Mouse (Mus musculus): Measurements from ENCODE around the gene Lix1l.

DNA sequence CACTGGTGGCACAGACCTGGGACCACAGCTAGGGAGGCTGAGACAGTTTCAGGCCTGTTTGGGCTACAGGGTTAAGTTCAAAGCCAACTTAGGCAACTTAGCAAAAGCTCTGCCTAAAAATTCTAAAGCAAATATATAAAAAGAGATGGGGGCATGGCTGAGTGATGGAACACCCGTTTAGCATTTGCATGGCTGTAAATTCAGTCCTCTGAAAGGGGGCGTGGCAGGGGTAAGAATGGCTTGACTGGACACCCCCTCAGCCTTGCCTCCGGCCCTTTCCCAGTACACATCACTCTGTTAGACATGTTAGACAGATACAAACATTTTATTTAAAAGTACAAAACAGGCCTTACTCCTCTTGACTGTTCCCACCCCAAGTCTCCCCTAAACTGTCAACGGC lies 23.4 kb upstream of the Lix1l start:
- TF ChIP-seq CTCF (IDR thresholded peaks at IDR 0.05; ENCODE audit: control insufficient read depth, insufficient read depth, insufficient read length) = no peak
- TF ChIP-seq USF1 (IDR thresholded peaks at IDR 0.05; ENCODE audit: low read depth) = no peak
- no peak for TF ChIP-seq MAX (IDR thresholded peaks at IDR 0.05)
